Mouse (Mus musculus): Measurements from ENCODE around the gene Zranb2. TPM values are rescaled to one million over a fixed set of nuclear protein-coding genes. Genes with fewer than 3 reads are reported as not detected.

Zranb2 gene
- polyA plus RNA-seq, 1 experiment, result 2.4 TPM

GRCm38 (mm10) chr3:157565196-157565595 lies 31.2 kb downstream of the Zranb2 start:
- no peaks in the 10 kb centered on the region for H3K36me3 ChIP-seq (ENCODE audit: control insufficient read depth, insufficient read depth, low read length)
- no peak for DNase-seq (ENCODE audit: low read depth in 1 of 2, low spot score in 2 of 2)
- peaks cover 10% of the 10 kb centered on the region for H3K27me3 ChIP-seq (ENCODE audit: control insufficient read depth, insufficient read depth, low read length)
- 3% methylated on average over 2 of the region's 2 CpGs for WGBS
- H3K4me3 ChIP-seq (ENCODE audit: extremely low read depth, insufficient read depth, insufficient read length), result no peak overlapping the region
- TF ChIP-seq POLR2A (IDR thresholded peaks at IDR 0.05; ENCODE audit: low read depth, low read length) (no peak), CTCF (IDR thresholded peaks at IDR 0.05; ENCODE audit: extremely low read depth, insufficient read depth, insufficient read length, insufficient replicate concordance) (no peak)
- H3K27ac ChIP-seq (ENCODE audit: insufficient read depth, low read length), result no peak overlapping the region
- H3K4me1 ChIP-seq (ENCODE audit: control insufficient read depth, insufficient read depth, insufficient read length), result peaks cover 8% of the 10 kb centered on the region; the same call in 1 of the 2 replicates

DNA sequence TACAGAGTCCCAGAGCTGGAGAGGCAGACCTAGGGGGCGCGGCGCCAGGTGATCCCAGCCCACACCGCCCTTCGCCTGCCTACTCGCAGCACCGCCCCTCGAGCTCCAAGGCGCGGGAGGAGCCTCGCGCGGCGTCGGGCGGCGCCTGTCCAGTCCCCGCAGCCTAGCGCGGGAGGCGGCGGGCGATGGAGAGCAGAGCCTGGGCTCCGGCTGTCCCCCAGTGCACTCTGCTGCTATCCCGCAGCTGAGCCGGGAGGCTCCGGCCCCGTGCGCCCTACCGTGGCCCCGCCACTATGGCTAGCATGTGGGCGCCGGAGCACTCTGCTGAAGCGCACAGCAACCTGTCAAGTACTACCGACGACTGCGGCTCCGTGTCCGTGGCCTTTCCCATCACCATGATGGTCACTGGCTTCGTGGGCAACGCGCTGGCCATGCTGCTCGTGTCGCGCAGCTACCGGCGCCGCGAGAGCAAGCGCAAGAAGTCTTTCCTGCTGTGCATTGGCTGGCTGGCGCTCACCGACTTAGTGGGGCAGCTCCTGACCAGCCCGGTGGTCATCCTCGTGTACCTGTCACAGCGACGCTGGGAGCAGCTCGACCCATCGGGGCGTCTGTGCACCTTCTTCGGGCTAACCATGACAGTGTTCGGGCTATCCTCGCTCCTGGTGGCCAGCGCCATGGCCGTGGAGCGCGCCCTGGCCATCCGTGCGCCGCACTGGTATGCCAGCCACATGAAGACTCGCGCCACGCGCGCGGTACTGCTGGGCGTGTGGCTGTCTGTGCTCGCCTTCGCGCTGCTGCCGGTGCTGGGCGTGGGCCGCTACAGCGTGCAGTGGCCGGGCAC lies 33.0 kb downstream of the Zranb2 start, which contains the start of gene Ptger3:
Gene Ptger3 (plus strand): TSS at position 168 of the 841 bp plus-strand sequence.
- 1% methylated on average over 83 of the region's 84 CpGs for WGBS
- Histone ChIP-seq H3K27ac (ENCODE audit: insufficient read depth, low read length) (no peak within 1 kb of the TSS), H3K36me3 (ENCODE audit: control insufficient read depth, insufficient read depth, low read length) (no peaks in the 10 kb centered on the region), H3K4me3 (ENCODE audit: extremely low read depth, insufficient read depth, insufficient read length) (peak within 1 kb of the TSS; percentile 20; the same call in 1 of the 2 replicates), H3K4me1 (ENCODE audit: control insufficient read depth, insufficient read depth, insufficient read length) (peaks cover 8% of the 10 kb centered on the region; the same call in 1 of the 2 replicates), H3K27me3 (ENCODE audit: control insufficient read depth, insufficient read depth, low read length) (peaks cover 10% of the 10 kb centered on the region)
- no peak for DNase-seq (ENCODE audit: low read depth in 1 of 2, low spot score in 2 of 2)
- TF ChIP-seq CTCF (IDR thresholded peaks at IDR 0.05; ENCODE audit: extremely low read depth, insufficient read depth, insufficient read length, insufficient replicate concordance), result no peak
- no peak for TF ChIP-seq POLR2A (IDR thresholded peaks at IDR 0.05; ENCODE audit: low read depth, low read length)

DNA sequence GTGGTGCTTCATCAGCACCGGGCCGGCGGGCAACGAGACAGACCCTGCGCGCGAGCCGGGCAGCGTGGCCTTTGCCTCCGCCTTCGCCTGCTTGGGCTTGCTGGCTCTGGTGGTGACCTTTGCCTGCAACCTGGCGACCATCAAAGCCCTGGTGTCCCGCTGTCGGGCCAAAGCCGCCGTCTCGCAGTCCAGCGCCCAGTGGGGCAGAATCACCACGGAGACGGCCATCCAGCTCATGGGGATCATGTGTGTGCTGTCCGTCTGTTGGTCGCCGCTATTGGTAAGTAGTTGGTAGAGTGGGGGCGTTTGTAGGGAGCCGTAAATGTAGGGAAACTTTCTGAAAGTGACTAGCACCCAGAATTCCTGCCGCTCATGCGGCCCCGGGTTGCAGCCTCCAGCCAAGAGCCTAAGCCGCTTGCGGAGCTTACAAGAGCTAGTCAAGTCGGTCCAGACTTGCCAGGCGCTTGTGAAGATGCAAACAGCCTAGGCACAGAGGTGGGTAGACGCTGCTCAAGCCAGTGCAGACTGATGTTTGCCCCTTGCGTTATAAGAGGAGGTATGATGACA lies 33.7 kb downstream of the Zranb2 start:
- no peak for TF ChIP-seq POLR2A (IDR thresholded peaks at IDR 0.05; ENCODE audit: low read depth, low read length)
- TF ChIP-seq CTCF (IDR thresholded peaks at IDR 0.05; ENCODE audit: extremely low read depth, insufficient read depth, insufficient read length, insufficient replicate concordance), result no peak
- no peak for DNase-seq (ENCODE audit: low read depth in 1 of 2, low spot score in 2 of 2)
- Histone ChIP-seq H3K4me3 (ENCODE audit: extremely low read depth, insufficient read depth, insufficient read length) (peak overlapping the region; percentile 14; the same call in 1 of the 2 replicates), H3K4me1 (ENCODE audit: control insufficient read depth, insufficient read depth, insufficient read length) (peaks cover 10% of the 10 kb centered on the region), H3K27me3 (ENCODE audit: control insufficient read depth, insufficient read depth, low read length) (peaks cover 10% of the 10 kb centered on the region), H3K27ac (ENCODE audit: insufficient read depth, low read length) (no peak overlapping the region), H3K36me3 (ENCODE audit: control insufficient read depth, insufficient read depth, low read length) (no peaks in the 10 kb centered on the region)
- 4% methylated on average over 34 of the region's 34 CpGs for WGBS

DNA sequence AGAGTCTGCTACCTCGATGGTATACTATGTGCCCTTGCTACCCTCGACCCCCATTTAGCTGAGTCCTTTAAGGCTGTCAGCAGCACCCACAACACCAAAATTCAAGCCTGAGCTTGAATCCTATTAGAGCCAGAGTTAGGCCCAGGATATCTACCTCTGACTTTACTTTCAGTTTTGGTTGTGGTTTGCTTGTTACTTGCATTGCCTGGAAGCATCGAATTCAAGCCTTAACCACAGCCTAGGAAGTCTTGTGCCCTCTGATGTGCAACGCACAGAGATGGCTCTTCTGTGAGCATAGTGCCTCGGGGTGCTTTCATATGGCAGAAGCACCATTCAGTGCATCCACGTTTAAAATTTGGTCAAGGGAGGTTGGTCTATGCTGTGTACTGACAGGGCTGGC lies 38.1 kb downstream of the Zranb2 start:
- Histone ChIP-seq H3K4me1 (ENCODE audit: control insufficient read depth, insufficient read depth, insufficient read length) (peaks cover 10% of the 10 kb centered on the region), H3K4me3 (ENCODE audit: extremely low read depth, insufficient read depth, insufficient read length) (no peak overlapping the region), H3K27ac (ENCODE audit: insufficient read depth, low read length) (no peak overlapping the region), H3K36me3 (ENCODE audit: control insufficient read depth, insufficient read depth, low read length) (no peaks in the 10 kb centered on the region), H3K27me3 (ENCODE audit: control insufficient read depth, insufficient read depth, low read length) (peaks cover 5% of the 10 kb centered on the region)
- TF ChIP-seq POLR2A (IDR thresholded peaks at IDR 0.05; ENCODE audit: low read depth, low read length), result no peak
- no peak for TF ChIP-seq CTCF (IDR thresholded peaks at IDR 0.05; ENCODE audit: extremely low read depth, insufficient read depth, insufficient read length, insufficient replicate concordance)
- 13% methylated on average over 6 of the region's 6 CpGs for WGBS
- peak in 1 of 2 experiments; percentile 7 for DNase-seq (ENCODE audit: low read depth in 1 of 2, low spot score in 2 of 2)

GRCm38 (mm10) chr3:157575441-157576342 lies 41.7 kb downstream of the Zranb2 start:
- no peak overlapping the region for H3K27ac ChIP-seq (ENCODE audit: insufficient read depth, low read length)
- no peaks in the 10 kb centered on the region for H3K36me3 ChIP-seq (ENCODE audit: control insufficient read depth, insufficient read depth, low read length)
- no peaks in the 10 kb centered on the region for H3K27me3 ChIP-seq (ENCODE audit: control insufficient read depth, insufficient read depth, low read length)
- TF ChIP-seq CTCF (IDR thresholded peaks at IDR 0.05; ENCODE audit: extremely low read depth, insufficient read depth, insufficient read length, insufficient replicate concordance) (no peak), POLR2A (IDR thresholded peaks at IDR 0.05; ENCODE audit: low read depth, low read length) (no peak)
- 24% methylated on average over 9 of the region's 9 CpGs for WGBS
- DNase-seq (ENCODE audit: low read depth in 1 of 2, low spot score in 2 of 2), result no peak
- no peak overlapping the region for H3K4me3 ChIP-seq (ENCODE audit: extremely low read depth, insufficient read depth, insufficient read length)
- peaks cover 4% of the 10 kb centered on the region; the same call in 1 of the 2 replicates for H3K4me1 ChIP-seq (ENCODE audit: control insufficient read depth, insufficient read depth, insufficient read length)

- Histone ChIP-seq H3K27ac (ENCODE audit: insufficient read depth, low read length) (no peak overlapping the region), H3K4me1 (ENCODE audit: control insufficient read depth, insufficient read depth, insufficient read length) (peaks cover 4% of the 10 kb centered on the region; the same call in 1 of the 2 replicates), H3K4me3 (ENCODE audit: extremely low read depth, insufficient read depth, insufficient read length) (no peak overlapping the region), H3K27me3 (ENCODE audit: control insufficient read depth, insufficient read depth, low read length) (no peaks in the 10 kb centered on the region), H3K36me3 (ENCODE audit: control insufficient read depth, insufficient read depth, low read length) (no peaks in the 10 kb centered on the region)
- no peak for DNase-seq (ENCODE audit: low read depth in 1 of 2, low spot score in 2 of 2)
- TF ChIP-seq CTCF (IDR thresholded peaks at IDR 0.05; ENCODE audit: extremely low read depth, insufficient read depth, insufficient read length, insufficient replicate concordance) (no peak), POLR2A (IDR thresholded peaks at IDR 0.05; ENCODE audit: low read depth, low read length) (no peak)
- WGBS, result 80% methylated on average over 1 of the region's 1 CpGs
These were observed 42.4 kb downstream of the Zranb2 start for GRCm38 (mm10) chr3:157576343-157576722.
